Mouse (Mus musculus): ENCODE measurements around the gene Ppara. TPM values are rescaled to one million over a fixed set of nuclear protein-coding genes. Genes with fewer than 3 reads are reported as not detected.

The Ppara gene
- polyA plus RNA-seq, 1 experiment from 2014 or later, result 5.1 TPM

DNA sequence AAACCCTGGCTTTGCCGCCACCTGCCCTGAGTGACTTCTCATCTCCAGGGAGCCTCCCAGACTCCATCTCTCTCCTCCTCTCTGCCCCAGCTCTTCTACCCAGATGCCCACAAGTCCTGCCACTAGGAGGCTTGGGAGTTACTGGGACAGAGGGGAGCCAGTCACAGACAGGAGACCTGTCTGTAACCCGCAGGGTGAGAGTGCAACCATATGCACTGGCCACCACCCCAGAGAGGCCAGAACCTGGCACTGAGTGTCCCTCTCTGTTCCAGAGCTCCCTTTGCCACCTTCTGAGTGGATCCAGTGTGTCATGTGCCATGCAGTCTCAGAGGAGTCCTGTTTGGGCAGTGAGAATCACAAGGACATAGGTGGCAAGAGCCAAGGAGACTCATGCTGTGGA is 17.0 kb upstream of the Ppara start:
- Histone ChIP-seq H3K4me3 (ENCODE audit: low read length) (no peak overlapping the region), H3K4me2 (replicated peaks; ENCODE audit: low read depth, low read length) (no peak overlapping the region), H3K9ac (replicated peaks; ENCODE audit: low read length) (no peak overlapping the region), H3K4me1 (ENCODE audit: insufficient read depth, low read length) (no peaks in the 10 kb centered on the region), H3K9me3 (ENCODE audit: low read length) (no peaks in the 10 kb centered on the region), H3K27me3 (ENCODE audit: insufficient read depth, low read length) (no peaks in the 10 kb centered on the region), H3K27ac (ENCODE audit: low read length) (no peak overlapping the region), H3K36me3 (ENCODE audit: insufficient read depth, low read length) (no peaks in the 10 kb centered on the region)
- ATAC-seq (ENCODE audit: low FRiP score, low TSS enrichment), result no peak
- 83% methylated on average over 2 of the region's 2 CpGs for WGBS

DNA sequence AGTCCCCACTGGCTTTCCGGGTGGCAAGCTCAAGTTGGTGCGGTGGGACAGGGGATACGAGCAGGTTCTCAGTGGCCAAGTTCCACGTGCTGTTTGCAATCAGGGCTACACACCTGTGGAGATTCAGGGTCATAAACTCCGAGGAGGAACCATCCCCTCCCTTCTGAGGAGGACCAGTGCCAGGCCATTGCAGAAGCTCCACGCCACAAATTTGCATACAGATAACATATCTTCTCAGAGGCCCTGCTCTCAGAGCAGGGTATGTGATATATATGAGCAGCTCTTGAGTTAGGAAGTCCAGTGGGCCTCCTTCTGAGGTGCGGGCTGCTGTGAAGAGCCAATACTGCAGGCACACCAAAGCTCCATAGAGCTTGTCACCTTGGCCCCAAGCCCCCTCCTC is 15.8 kb upstream of the Ppara start:
- no peak for ATAC-seq (ENCODE audit: low FRiP score, low TSS enrichment)
- Histone ChIP-seq H3K9ac (replicated peaks; ENCODE audit: low read length) (no peak overlapping the region), H3K27me3 (ENCODE audit: insufficient read depth, low read length) (no peaks in the 10 kb centered on the region), H3K4me3 (ENCODE audit: low read length) (no peak overlapping the region), H3K4me1 (ENCODE audit: insufficient read depth, low read length) (no peaks in the 10 kb centered on the region), H3K4me2 (replicated peaks; ENCODE audit: low read depth, low read length) (no peak overlapping the region), H3K9me3 (ENCODE audit: low read length) (no peaks in the 10 kb centered on the region), H3K27ac (ENCODE audit: low read length) (no peak overlapping the region), H3K36me3 (ENCODE audit: insufficient read depth, low read length) (no peaks in the 10 kb centered on the region)
- WGBS, result 68% methylated on average over 7 of the region's 7 CpGs

DNA sequence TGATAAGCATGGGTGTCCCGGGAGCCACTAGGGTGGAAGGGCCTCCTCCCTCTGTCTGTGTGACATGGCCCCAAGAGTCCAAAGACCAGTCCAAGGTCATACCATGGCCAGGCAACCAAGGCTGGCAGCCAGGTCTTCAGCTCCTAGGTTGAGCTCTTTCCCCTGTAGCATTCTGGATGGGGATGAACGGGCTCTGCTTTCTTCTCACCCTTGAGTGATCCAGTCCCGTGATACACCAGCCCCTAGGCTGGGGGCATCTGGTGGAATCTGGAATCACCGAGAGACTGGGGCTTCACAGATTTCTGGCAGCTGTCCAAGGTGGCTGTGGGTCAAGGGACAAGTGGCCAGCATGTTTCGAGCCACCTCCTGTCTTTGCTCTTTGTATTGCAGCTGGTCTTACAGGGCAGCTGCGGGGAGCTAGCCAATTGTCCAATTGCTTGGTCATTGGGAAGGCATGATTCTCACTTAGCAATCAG is 14.4 kb upstream of the Ppara start:
- H3K4me1 ChIP-seq (ENCODE audit: insufficient read depth, low read length), result no peaks in the 10 kb centered on the region
- no peaks in the 10 kb centered on the region for H3K36me3 ChIP-seq (ENCODE audit: insufficient read depth, low read length)
- H3K27ac ChIP-seq (ENCODE audit: low read length), result no peak overlapping the region
- no peak overlapping the region for H3K4me2 ChIP-seq (replicated peaks; ENCODE audit: low read depth, low read length)
- no peaks in the 10 kb centered on the region for H3K27me3 ChIP-seq (ENCODE audit: insufficient read depth, low read length)
- H3K9me3 ChIP-seq (ENCODE audit: low read length), result no peaks in the 10 kb centered on the region
- no peak for ATAC-seq (ENCODE audit: low FRiP score, low TSS enrichment)
- H3K9ac ChIP-seq (replicated peaks; ENCODE audit: low read length), result no peak overlapping the region
- no peak overlapping the region for H3K4me3 ChIP-seq (ENCODE audit: low read length)
- 54% methylated on average over 6 of the region's 6 CpGs for WGBS

DNA sequence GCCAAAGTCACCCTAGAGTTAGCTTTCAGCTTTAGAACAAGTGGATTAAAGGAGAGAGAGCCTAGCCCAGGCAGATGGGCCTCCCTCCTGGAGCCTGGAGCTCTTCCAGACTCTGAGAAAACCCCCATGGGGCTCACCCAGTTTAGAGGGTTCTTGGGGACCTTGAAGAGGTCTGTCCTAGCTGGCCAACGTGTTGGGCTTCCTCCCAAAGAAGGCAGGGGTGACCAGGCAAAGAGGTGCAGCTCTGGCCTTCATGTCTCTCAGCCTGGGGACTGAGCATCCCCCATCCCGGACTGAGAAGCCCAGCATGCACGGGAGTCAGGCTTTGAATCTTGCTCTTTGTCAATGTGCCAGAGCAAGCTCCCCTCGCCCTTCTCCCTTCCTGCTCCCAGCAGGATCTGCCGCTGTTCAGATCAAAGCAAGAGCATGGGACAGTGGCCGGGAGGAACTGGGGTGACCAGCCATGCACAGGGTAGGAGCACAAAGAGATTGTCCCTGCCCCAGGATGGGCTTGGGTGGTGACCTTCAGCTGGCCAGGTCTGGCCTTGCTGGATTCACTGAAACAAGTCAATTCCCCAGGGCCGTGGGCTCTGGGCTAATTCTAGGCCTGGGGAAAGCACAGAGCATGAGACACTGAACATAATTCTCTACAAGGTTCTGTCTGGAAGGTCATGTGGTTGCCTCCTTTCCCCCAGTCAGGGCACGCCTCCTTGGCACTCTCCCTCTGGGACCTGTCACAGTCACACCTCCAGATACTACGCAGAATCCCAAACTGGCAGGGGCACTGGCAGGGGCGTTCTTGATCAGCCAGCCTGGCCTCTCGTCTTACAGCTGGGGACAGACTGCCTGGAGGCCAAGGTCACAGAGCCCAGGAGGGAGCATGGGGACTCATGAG is 10.3 kb upstream of the Ppara start:
- H3K9ac ChIP-seq (replicated peaks; ENCODE audit: low read length), result no peak overlapping the region

DNA sequence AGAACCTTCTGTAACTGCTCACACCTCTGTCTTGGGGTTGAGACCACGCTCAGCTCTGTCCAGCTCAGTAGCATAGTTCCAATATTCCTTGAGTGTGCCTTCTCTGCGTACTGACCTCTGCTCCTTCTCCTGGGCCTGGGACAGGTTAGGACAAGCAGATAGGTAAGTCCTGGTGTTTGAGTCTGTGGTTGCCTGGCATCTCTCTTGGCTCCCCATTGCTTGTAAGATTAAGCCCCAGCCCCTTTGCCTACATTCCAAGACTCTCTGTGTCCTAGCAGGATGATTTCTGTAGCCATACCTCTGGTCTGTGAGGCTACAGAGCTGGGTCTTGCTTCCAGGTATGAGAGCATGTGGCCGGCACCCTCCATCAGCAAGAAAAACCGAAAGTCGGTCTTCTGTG is 6.6 kb upstream of the Ppara start:
- Histone ChIP-seq H3K4me1 (ENCODE audit: insufficient read depth, low read length) (no peaks in the 10 kb centered on the region), H3K27me3 (ENCODE audit: insufficient read depth, low read length) (peaks cover 10% of the 10 kb centered on the region), H3K36me3 (ENCODE audit: insufficient read depth, low read length) (no peaks in the 10 kb centered on the region), H3K4me2 (replicated peaks; ENCODE audit: low read depth, low read length) (no peak overlapping the region), H3K27ac (ENCODE audit: low read length) (no peak overlapping the region), H3K9ac (replicated peaks; ENCODE audit: low read length) (no peak overlapping the region), H3K9me3 (ENCODE audit: low read length) (no peaks in the 10 kb centered on the region), H3K4me3 (ENCODE audit: low read length) (no peak overlapping the region)
- ATAC-seq (ENCODE audit: low FRiP score, low TSS enrichment), result no peak
- 87% methylated on average over 5 of the region's 5 CpGs for whole genome bisulfite sequencing

More for the DNA sequence above, 10.3 kb upstream of the Ppara start:
- 0 out of 2 replicates have a peak, but pooled peaks have one; percentile 23 for ATAC-seq (ENCODE audit: low FRiP score, low TSS enrichment)
- 31% methylated on average over 11 of the region's 11 CpGs for WGBS
- Histone ChIP-seq H3K36me3 (ENCODE audit: insufficient read depth, low read length) (no peaks in the 10 kb centered on the region), H3K27me3 (ENCODE audit: insufficient read depth, low read length) (no peaks in the 10 kb centered on the region), H3K4me1 (ENCODE audit: insufficient read depth, low read length) (no peaks in the 10 kb centered on the region), H3K4me3 (ENCODE audit: low read length) (no peak overlapping the region), H3K9me3 (ENCODE audit: low read length) (no peaks in the 10 kb centered on the region), H3K4me2 (replicated peaks; ENCODE audit: low read depth, low read length) (no peak overlapping the region), H3K27ac (ENCODE audit: low read length) (no peak overlapping the region)

DNA sequence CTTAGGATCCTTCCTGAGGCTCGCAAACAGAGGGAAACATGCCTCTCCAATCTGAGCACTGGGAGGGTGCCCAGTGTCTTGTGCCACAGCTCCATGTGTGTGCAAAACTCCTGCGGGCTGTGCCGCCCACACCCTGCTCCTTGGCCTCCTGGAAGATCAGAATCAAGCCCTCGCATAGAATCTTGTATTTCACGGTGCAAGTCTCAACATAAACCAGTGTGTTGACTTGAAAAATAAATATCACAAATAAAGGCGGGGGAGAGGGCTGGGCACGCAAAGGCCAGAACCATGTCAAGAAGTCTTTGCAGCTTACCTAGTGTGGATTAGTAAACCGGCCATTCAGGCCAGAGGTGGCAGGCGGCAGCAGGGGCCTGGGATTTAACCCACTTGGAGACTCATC is 5.5 kb upstream of the Ppara start:
- H3K27ac ChIP-seq (ENCODE audit: low read length), result no peak overlapping the region
- no peaks in the 10 kb centered on the region; the same call in 1 of the 2 replicates for H3K4me1 ChIP-seq (ENCODE audit: insufficient read depth, low read length)
- H3K9ac ChIP-seq (replicated peaks; ENCODE audit: low read length), result no peak overlapping the region
- ATAC-seq (ENCODE audit: low FRiP score, low TSS enrichment), result no peak
- H3K9me3 ChIP-seq (ENCODE audit: low read length), result no peaks in the 10 kb centered on the region
- H3K27me3 ChIP-seq (ENCODE audit: insufficient read depth, low read length), result peaks cover 19% of the 10 kb centered on the region
- 77% methylated on average over 9 of the region's 9 CpGs for WGBS
- no peaks in the 10 kb centered on the region for H3K36me3 ChIP-seq (ENCODE audit: insufficient read depth, low read length)
- H3K4me2 ChIP-seq (replicated peaks; ENCODE audit: low read depth, low read length), result no peak overlapping the region
- H3K4me3 ChIP-seq (ENCODE audit: low read length), result no peak overlapping the region

DNA sequence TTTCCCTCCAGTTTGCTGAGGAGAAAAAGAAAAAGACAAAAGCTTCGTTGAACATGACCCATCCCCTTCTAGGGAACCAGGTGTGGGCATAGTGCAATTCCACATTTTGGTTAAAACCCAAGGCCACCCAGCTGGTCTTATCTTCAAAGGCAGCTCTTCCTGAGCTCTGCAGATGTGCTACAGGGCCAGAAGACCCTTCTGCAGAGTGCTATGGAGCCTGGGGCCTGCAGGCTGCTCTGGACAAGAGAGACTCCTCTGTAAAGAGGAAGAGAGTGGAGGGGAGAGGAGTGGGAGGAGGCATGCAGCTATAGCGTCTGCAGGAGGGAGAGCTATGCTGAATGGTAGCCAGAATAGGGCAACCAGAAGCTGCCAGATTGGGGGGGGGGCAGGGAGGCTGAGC is 4.8 kb upstream of the Ppara start:
- peaks cover 6% of the 10 kb centered on the region; the same call in 1 of the 2 replicates for H3K4me1 ChIP-seq (ENCODE audit: insufficient read depth, low read length)
- no peaks in the 10 kb centered on the region for H3K9me3 ChIP-seq (ENCODE audit: low read length)
- peaks cover 27% of the 10 kb centered on the region for H3K27me3 ChIP-seq (ENCODE audit: insufficient read depth, low read length)
- ATAC-seq (ENCODE audit: low FRiP score, low TSS enrichment), result no peak
- H3K36me3 ChIP-seq (ENCODE audit: insufficient read depth, low read length), result no peaks in the 10 kb centered on the region
- H3K4me3 ChIP-seq (ENCODE audit: low read length), result no peak overlapping the region
- H3K4me2 ChIP-seq (replicated peaks; ENCODE audit: low read depth, low read length), result no peak overlapping the region
- 51% methylated on average over 2 of the region's 2 CpGs for WGBS
- no peak overlapping the region for H3K9ac ChIP-seq (replicated peaks; ENCODE audit: low read length)
- no peak overlapping the region for H3K27ac ChIP-seq (ENCODE audit: low read length)

DNA sequence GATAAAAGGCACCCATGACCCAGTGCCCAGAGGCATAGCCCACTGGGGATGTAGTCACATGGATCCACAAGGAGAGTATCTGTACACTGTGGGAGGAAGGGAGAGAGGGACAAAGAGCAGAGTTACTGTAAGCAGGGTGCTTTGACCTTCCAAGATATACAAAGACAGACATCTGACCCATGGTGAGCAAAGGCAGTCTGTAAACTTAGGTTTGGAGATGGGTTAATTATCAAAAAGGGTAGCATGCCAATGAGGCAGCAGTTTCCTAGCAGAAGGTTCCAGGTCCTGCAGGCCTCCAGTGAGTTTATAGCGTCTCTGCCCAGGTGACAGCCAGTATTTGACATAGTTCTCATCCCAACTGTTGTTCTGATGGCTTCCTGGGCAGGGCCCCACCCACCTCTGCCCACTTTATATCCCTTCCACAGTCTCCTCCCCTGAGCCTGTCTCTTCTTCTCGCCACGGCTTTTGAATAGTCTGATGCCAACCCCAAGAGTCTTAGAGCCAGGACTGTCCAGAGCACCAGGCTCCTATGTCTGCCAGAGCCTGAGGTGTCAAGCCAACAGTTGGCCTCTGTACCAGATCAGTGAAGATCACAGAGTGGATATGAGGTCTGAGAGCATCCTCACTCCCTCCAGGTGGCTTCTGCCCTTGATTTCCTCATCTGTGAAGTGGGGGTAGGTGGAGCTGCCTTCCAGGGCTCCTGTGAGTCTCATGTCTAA is 2.7 kb upstream of the Ppara start:
- 62% methylated on average over 3 of the region's 3 CpGs for WGBS
- Histone ChIP-seq H3K9me3 (ENCODE audit: low read length) (no peaks in the 10 kb centered on the region), H3K27ac (ENCODE audit: low read length) (no peak overlapping the region), H3K4me3 (ENCODE audit: low read length) (no peak overlapping the region), H3K4me1 (ENCODE audit: insufficient read depth, low read length) (peaks cover 10% of the 10 kb centered on the region; the same call in 1 of the 2 replicates), H3K4me2 (replicated peaks; ENCODE audit: low read depth, low read length) (no peak overlapping the region), H3K36me3 (ENCODE audit: insufficient read depth, low read length) (no peaks in the 10 kb centered on the region), H3K27me3 (ENCODE audit: insufficient read depth, low read length) (peaks cover 44% of the 10 kb centered on the region), H3K9ac (replicated peaks; ENCODE audit: low read length) (no peak overlapping the region)
- ATAC-seq (ENCODE audit: low FRiP score, low TSS enrichment), result no peak

DNA sequence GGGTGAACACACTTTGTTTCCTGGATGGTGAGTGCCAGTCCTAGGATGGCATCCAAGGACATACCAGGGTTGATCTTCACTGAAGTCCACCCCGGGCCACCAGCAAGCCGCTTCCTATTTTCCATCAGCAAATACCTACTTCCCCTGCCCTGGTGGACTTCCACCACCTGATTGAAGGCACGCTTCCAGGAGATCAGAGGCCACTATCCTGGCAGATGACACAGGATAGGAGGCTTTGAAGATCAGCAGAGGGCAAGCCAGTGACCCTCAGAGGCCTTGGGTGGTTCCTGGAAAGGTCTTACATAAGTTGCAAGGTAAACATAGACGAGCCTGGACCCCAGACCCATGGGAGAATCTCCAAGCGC is 2.2 kb upstream of the Ppara start:
- Histone ChIP-seq H3K36me3 (ENCODE audit: insufficient read depth, low read length) (no peaks in the 10 kb centered on the region), H3K9me3 (ENCODE audit: low read length) (no peaks in the 10 kb centered on the region), H3K27me3 (ENCODE audit: insufficient read depth, low read length) (peaks cover 48% of the 10 kb centered on the region), H3K9ac (replicated peaks; ENCODE audit: low read length) (no peak overlapping the region), H3K4me3 (ENCODE audit: low read length) (no peak overlapping the region), H3K4me1 (ENCODE audit: insufficient read depth, low read length) (peaks cover 10% of the 10 kb centered on the region; the same call in 1 of the 2 replicates), H3K4me2 (replicated peaks; ENCODE audit: low read depth, low read length) (no peak overlapping the region), H3K27ac (ENCODE audit: low read length) (no peak overlapping the region)
- no peak for ATAC-seq (ENCODE audit: low FRiP score, low TSS enrichment)
- WGBS, result 72% methylated on average over 5 of the region's 5 CpGs

DNA sequence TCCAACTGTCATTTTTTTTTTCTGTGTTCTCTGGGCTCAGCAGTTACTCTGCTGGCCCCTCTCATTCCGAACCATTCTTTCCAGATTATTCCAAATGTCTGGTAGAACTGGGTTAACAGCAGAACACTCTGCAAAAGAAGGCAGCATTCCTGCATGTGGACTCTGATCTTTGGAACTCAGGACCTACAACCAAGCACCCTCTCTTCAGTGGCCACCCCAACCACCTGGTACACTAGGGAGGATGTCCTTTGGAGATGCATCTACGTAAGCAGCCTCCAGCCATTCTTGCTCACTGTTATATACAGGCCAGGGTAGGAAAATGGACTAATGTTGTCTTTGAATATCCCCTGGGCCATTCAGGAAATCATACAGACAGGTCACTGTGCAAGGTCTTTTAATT is 1.1 kb upstream of the Ppara start:
- no peaks in the 10 kb centered on the region for H3K36me3 ChIP-seq (ENCODE audit: insufficient read depth, low read length)
- H3K4me2 ChIP-seq (replicated peaks; ENCODE audit: low read depth, low read length), result no peak overlapping the region
- ATAC-seq (ENCODE audit: low FRiP score, low TSS enrichment), result no peak
- H3K27me3 ChIP-seq (ENCODE audit: insufficient read depth, low read length), result peaks cover 48% of the 10 kb centered on the region
- whole genome bisulfite sequencing, result 85% methylated on average over 2 of the region's 2 CpGs
- H3K27ac ChIP-seq (ENCODE audit: low read length), result no peak overlapping the region
- no peak overlapping the region for H3K9ac ChIP-seq (replicated peaks; ENCODE audit: low read length)
- peaks cover 10% of the 10 kb centered on the region; the same call in 1 of the 2 replicates for H3K4me1 ChIP-seq (ENCODE audit: insufficient read depth, low read length)
- no peak overlapping the region for H3K4me3 ChIP-seq (ENCODE audit: low read length)
- no peaks in the 10 kb centered on the region for H3K9me3 ChIP-seq (ENCODE audit: low read length)

Data from kidney, embryonic 16.5 days (tissue).